Mouse (Mus musculus) C2C12 (cell line): ENCODE data around the gene Dnajc17.

ENCODE experiments used
- CEBPB ChIP-seq: IDR thresholded peaks from one replicate; pipeline ENCODE4 v1.6.1; 2011; ENCODE audit warnings: low read depth, mild to moderate bottlenecking, control low read depth, moderate library complexity
- CTCF ChIP-seq: IDR thresholded peaks from one replicate; pipeline ENCODE4 v1.5.1; 2011; ENCODE audit not compliant: control insufficient read depth, insufficient read depth, insufficient read length
- FOSL1 ChIP-seq: IDR thresholded peaks from one replicate; pipeline ENCODE4 v1.8.0; 2011; ENCODE audit warnings: mild to moderate bottlenecking, low read length; ENCODE audit not compliant: poor library complexity, insufficient read depth, severe bottlenecking
- MAX ChIP-seq: IDR thresholded peaks from one replicate; pipeline ENCODE4 v1.6.1; 2011; ENCODE audit warnings: mild to moderate bottlenecking, control low read depth
- MYOD1 ChIP-seq: IDR thresholded peaks from one replicate; pipeline ENCODE4 v1.6.1; 2011; ENCODE audit warnings: low read depth; ENCODE audit not compliant: control insufficient read depth, insufficient read length
- MYOG ChIP-seq: IDR thresholded peaks from one replicate; pipeline ENCODE4 v1.6.1; 2011; ENCODE audit not compliant: control insufficient read depth, insufficient read length; ENCODE audit errors: extremely low read depth
- USF1 ChIP-seq: IDR thresholded peaks from one replicate; pipeline ENCODE4 v1.6.1; 2011; ENCODE audit warnings: low read depth, mild to moderate bottlenecking, control low read depth, moderate library complexity

- TF ChIP-seq MAX, result no peak
- TF ChIP-seq CTCF, result no peak
- no peak for TF ChIP-seq USF1
- no peak for TF ChIP-seq MYOG
- no peak for TF ChIP-seq MYOD1
- TF ChIP-seq CEBPB, result no peak
- no peak for TF ChIP-seq FOSL1
These were observed 21.4 kb upstream of the Dnajc17 start, which contains the start of gene Ppp1r14d for GRCm38 (mm10) chr2:119229775-119230704.
